ENCODE assay signal across 8 mouse cellular contexts in genomic region chr5:32852026-32852425, GRCm38 (mm10). TPM values are rescaled to one million over a fixed set of nuclear protein-coding genes. Genes with fewer than 3 reads are reported as not detected.
DNase-seq lines count a peak whose midpoint lies in the region; ATAC-seq and TF ChIP-seq lines count a peak whose summit lies in the region.

No protein-coding gene starts in this region.

- no peak for ATAC-seq in heart, embryonic 14.5 days (ENCODE audit: insufficient number of reproducible peaks, insufficient read depth, low FRiP score, low read depth)
- no peak for ATAC-seq in hindbrain, embryonic 15.5 days (ENCODE audit: low FRiP score, low read depth)
- ATAC-seq in midbrain, embryonic 13.5 days, result no peak

- H3K4me3 ChIP-seq in heart, embryonic 14.5 days (ENCODE audit: control insufficient read depth in 1 of 2, insufficient read depth in 1 of 2, low read depth in 1 of 2, low read length in 2 of 2), result peak overlapping the region in 1 of 2 experiments; percentile 81; a peak in 1 of 4 replicates
- peak overlapping the region in 1 of 2 experiments; percentile 19; a peak in 1 of 4 replicates for H3K4me3 ChIP-seq in ES-E14 (ENCODE audit: insufficient read depth in 1 of 2, low read depth in 1 of 2, low read length in 2 of 2, poor library complexity in 1 of 2, severe bottlenecking in 1 of 2)
- H3K4me3 ChIP-seq in hindbrain, embryonic 15.5 days, result no peak overlapping the region; the same call in 1 of the 2 replicates
- peak overlapping the region; percentile 1 for H3K4me3 ChIP-seq in midbrain, embryonic 13.5 days (replicated peaks)

- peaks cover 3 to 26% of the 10 kb centered on the region in 2 experiments; a peak in 3 of 4 replicates for H3K4me1 ChIP-seq in heart, embryonic 14.5 days (ENCODE audit: control insufficient read depth in 2 of 2, insufficient read depth in 2 of 2, low read length in 2 of 2)
- H3K4me1 ChIP-seq in ES-E14 (ENCODE audit: control insufficient read depth in 2 of 2, insufficient read depth in 2 of 2, low read length in 2 of 2, poor library complexity in 1 of 2), result peaks cover 11 to 19% of the 10 kb centered on the region in 2 experiments
- H3K4me1 ChIP-seq in hindbrain, embryonic 15.5 days (replicated peaks), result peaks cover 32% of the 10 kb centered on the region
- H3K4me1 ChIP-seq in midbrain, embryonic 13.5 days (replicated peaks), result peaks cover 30% of the 10 kb centered on the region

- intact Hi-C loops in heart, postnatal 14 days (cut with DNase I), result loop anchor here (5.0 kb wide), 1 partner anchor 135 kb away; no protein-coding TSS in a partner anchor

- no peaks in the 10 kb centered on the region for H3K9me3 ChIP-seq in heart, embryonic 14.5 days (ENCODE audit: control insufficient read depth, low read length)
- H3K9me3 ChIP-seq in ES-E14 (ENCODE audit: control insufficient read depth, insufficient read depth, low read depth, low read length), result no peaks in the 10 kb centered on the region
- no peaks in the 10 kb centered on the region for H3K9me3 ChIP-seq in hindbrain, embryonic 15.5 days
- no peaks in the 10 kb centered on the region; the same call in 1 of the 2 replicates for H3K9me3 ChIP-seq in midbrain, embryonic 13.5 days

- WGBS in heart, embryonic 14.5 days, result 39% methylated on average over 6 of the region's 6 CpGs
- 59% methylated on average over 6 of the region's 6 CpGs for WGBS in hindbrain, embryonic 15.5 days
- WGBS in midbrain, embryonic 13.5 days, result 72% methylated on average over 6 of the region's 6 CpGs

- in situ Hi-C loops in ES-E14 (cut with MboI; ENCODE audit: low sequenced_read_pairs in 2 of 2, unreplicated experiment in 2 of 2), result no loop called here

- peak overlapping the region; percentile 71 for H3K4me2 ChIP-seq in heart, embryonic 14.5 days (ENCODE audit: low read length)
- H3K4me2 ChIP-seq in hindbrain, embryonic 15.5 days, result peak overlapping the region; percentile 80
- H3K4me2 ChIP-seq in midbrain, embryonic 13.5 days (replicated peaks), result peak overlapping the region; percentile 74

- H3K36me3 ChIP-seq in heart, embryonic 14.5 days (ENCODE audit: control insufficient read depth, insufficient read depth, low read length), result peaks cover 15% of the 10 kb centered on the region
- H3K36me3 ChIP-seq in ES-E14 (ENCODE audit: control insufficient read depth, insufficient read depth, low read length, poor library complexity, severe bottlenecking), result no peaks in the 10 kb centered on the region
- H3K36me3 ChIP-seq in hindbrain, embryonic 15.5 days, result no peaks in the 10 kb centered on the region
- peaks cover 11% of the 10 kb centered on the region for H3K36me3 ChIP-seq in midbrain, embryonic 13.5 days

- DNase-seq in heart, postnatal 14 days, result no peak
- no peak for DNase-seq in ES-E14 (ENCODE audit: low read depth, low spot score)
- DNase-seq in cerebellum, adult 11-12 months, result no peak
- no peak for DNase-seq in gastrocnemius, adult 18-20 months (ENCODE audit: low spot score)
- DNase-seq in kidney, postnatal 25 days, result no peak

- peak overlapping the region; percentile 18; the same call in 1 of the 2 replicates for H3K9ac ChIP-seq in heart, embryonic 14.5 days (ENCODE audit: low read length)
- H3K9ac ChIP-seq in ES-E14 (ENCODE audit: insufficient read depth, low read depth, low read length, poor library complexity, severe bottlenecking), result peak overlapping the region; percentile 50; the same call in 1 of the 2 replicates
- peak overlapping the region; percentile 7; the same call in 1 of the 2 replicates for H3K9ac ChIP-seq in hindbrain, embryonic 15.5 days
- H3K9ac ChIP-seq in midbrain, embryonic 13.5 days (replicated peaks), result peak overlapping the region; percentile 33

- 0 out of 4 replicates have a peak overlapping the region, but pooled peaks of 1 of the 2 experiments have one; percentile 8 for H3K27ac ChIP-seq in heart, embryonic 14.5 days (replicated peaks in 1 of 2; ENCODE audit: control insufficient read depth in 1 of 2, insufficient read depth in 1 of 2, low read depth in 2 of 2, low read length in 2 of 2)
- peak overlapping the region; percentile 38; the same call in 1 of the 2 replicates for H3K27ac ChIP-seq in ES-E14 (ENCODE audit: insufficient read depth, low read depth, low read length, poor library complexity, severe bottlenecking)
- no peak overlapping the region for H3K27ac ChIP-seq in hindbrain, embryonic 15.5 days (replicated peaks)
- no peak overlapping the region; the same call in 1 of the 2 replicates for H3K27ac ChIP-seq in midbrain, embryonic 13.5 days

- H3K27me3 ChIP-seq in heart, embryonic 14.5 days (ENCODE audit: control insufficient read depth, insufficient read depth, low read length), result no peaks in the 10 kb centered on the region
- no peaks in the 10 kb centered on the region for H3K27me3 ChIP-seq in hindbrain, embryonic 15.5 days
- no peaks in the 10 kb centered on the region for H3K27me3 ChIP-seq in midbrain, embryonic 13.5 days

TF ChIP-seq in ES-E14, 5 proteins besides CTCF, POLR2A, EP300 and RAD21:
- TF ChIP-seq MAFK (IDR thresholded peaks at IDR 0.05; ENCODE audit: insufficient read depth, low read depth, low read length) (no peak), ZNF384 (IDR thresholded peaks at IDR 0.05; ENCODE audit: low read depth, low read length) (no peak)

RNA-seq across cellular contexts. Expression of gene Prr14l, which starts 2.0 kb away (rescaled TPM):
- polyA plus RNA-seq in heart, embryonic 14.5 days (2014; fragmentation: Nextera tagmentation; extraction: Ambion mirVana), result 8.2 and 14.1 TPM in 2 replicates
- total RNA-seq in heart, postnatal 14 days (2021), result 10 to 100 TPM; 10.1 to 11.6 TPM
- total RNA-seq in ES-E14 (2012; rRNA removed), result 21.9 and 23.1 TPM in 2 replicates
- 7.9 and 11.8 TPM in 2 replicates for polyA plus RNA-seq in hindbrain, embryonic 15.5 days (2015; fragmentation: Nextera tagmentation; extraction: Ambion mirVana)
- polyA plus RNA-seq in midbrain, embryonic 13.5 days (2015; fragmentation: Nextera tagmentation; extraction: Ambion mirVana), result 13.5 and 14.9 TPM in 2 replicates
- 1 to 10 TPM; 4.1 to 4.2 TPM for total RNA-seq in gastrocnemius, adult 18-20 months (2021)

RNA-seq across cellular contexts. Expression of gene Depdc5, which starts 11.5 kb away (rescaled TPM):
- polyA plus RNA-seq in heart, embryonic 14.5 days (2014; fragmentation: Nextera tagmentation; extraction: Ambion mirVana), result 17.1 and 17.5 TPM in 2 replicates
- total RNA-seq in heart, postnatal 14 days (2021), result 10 to 100 TPM; 19.3 to 24.2 TPM
- total RNA-seq in ES-E14 (2012; rRNA removed), result 27.2 and 27.5 TPM in 2 replicates
- 26.1 and 26.6 TPM in 2 replicates for polyA plus RNA-seq in hindbrain, embryonic 15.5 days (2015; fragmentation: Nextera tagmentation; extraction: Ambion mirVana)
- 37.5 and 37.8 TPM in 2 replicates for polyA plus RNA-seq in midbrain, embryonic 13.5 days (2015; fragmentation: Nextera tagmentation; extraction: Ambion mirVana)
- total RNA-seq in gastrocnemius, adult 18-20 months (2021), result 10 to 100 TPM; 13.0 to 14.1 TPM

RNA-seq across cellular contexts. Expression of gene Gm20671, which starts 25.1 kb away (rescaled TPM):
- polyA plus RNA-seq in heart, embryonic 14.5 days (2014; fragmentation: Nextera tagmentation; extraction: Ambion mirVana), result not detected in 2 replicates
- not detected for total RNA-seq in heart, postnatal 14 days (2021)
- 2.9 TPM in 1 of 2 replicates, not detected in the other for total RNA-seq in ES-E14 (2012; rRNA removed)
- not detected in 2 replicates for polyA plus RNA-seq in hindbrain, embryonic 15.5 days (2015; fragmentation: Nextera tagmentation; extraction: Ambion mirVana)
- polyA plus RNA-seq in midbrain, embryonic 13.5 days (2015; fragmentation: Nextera tagmentation; extraction: Ambion mirVana), result not detected in 2 replicates
- total RNA-seq in gastrocnemius, adult 18-20 months (2021), result 1 to 10 TPM in 1 of 2 experiments, not detected in 1; 1.1 TPM
